Mouse (Mus musculus) c-Kit-positive CD71-negative TER-119-negative erythroid progenitor cells, embryonic 14.5 days (primary cell): ENCODE measurements around the gene Faf1.

Experiments
- DNase-seq: peaks from one replicate; pipeline ENCODE4 v3.0.0-alpha.2; 2013; ENCODE audit warnings: low read depth

The Faf1 gene

GRCm38 (mm10) chr4:109979461-109980320 lies 303.3 kb downstream of the Faf1 start:
- no peak for DNase-seq

- DNase-seq: no peak
Observed at GRCm38 (mm10) chr4:109980321-109981082, 304.1 kb downstream of the Faf1 start.

- DNase-seq: no peak
Observed at GRCm38 (mm10) chr4:109981083-109981870, 304.9 kb downstream of the Faf1 start.

- no peak for DNase-seq
Observed at GRCm38 (mm10) chr4:109981871-109982680, 305.7 kb downstream of the Faf1 start.

GRCm38 (mm10) chr4:109982681-109983265 lies 306.4 kb downstream of the Faf1 start:
- DNase-seq: no peak

GRCm38 (mm10) chr4:109983281-109984001 lies 307.1 kb downstream of the Faf1 start:
- DNase-seq: no peak

GRCm38 (mm10) chr4:109984011-109984411 lies 307.6 kb downstream of the Faf1 start:
- DNase-seq: no peak

- DNase-seq: no peak
Observed at GRCm38 (mm10) chr4:109984496-109985423, 308.4 kb downstream of the Faf1 start.

GRCm38 (mm10) chr4:109985424-109986172 lies 309.2 kb downstream of the Faf1 start:
- no peak for DNase-seq

GRCm38 (mm10) chr4:109986301-109986700 lies 309.9 kb downstream of the Faf1 start:
- no peak for DNase-seq

- DNase-seq: no peak
Observed at GRCm38 (mm10) chr4:109986748-109987355, 310.5 kb downstream of the Faf1 start.

GRCm38 (mm10) chr4:109987560-109988362 lies 311.4 kb downstream of the Faf1 start:
- DNase-seq: no peak

GRCm38 (mm10) chr4:109988411-109988810 lies 312.0 kb downstream of the Faf1 start:
- no peak for DNase-seq

GRCm38 (mm10) chr4:109989213-109989612 lies 312.8 kb downstream of the Faf1 start:
- DNase-seq: no peak

GRCm38 (mm10) chr4:110006044-110006443 lies 329.7 kb downstream of the Faf1 start:
- DNase-seq: no peak
